Mouse (Mus musculus): Measurements from ENCODE around the gene Rab42. TPM values are rescaled to one million over a fixed set of nuclear protein-coding genes. Genes with fewer than 3 reads are reported as not detected.

Rab42 gene
- not detected for polyA plus RNA-seq (2017; shearing (Covaris generic))

GRCm38 (mm10) chr4:132302939-132303479 is at the start of gene Rab42:
TSS of gene Rab42 (minus strand) at chr4:132303385.

DNA sequence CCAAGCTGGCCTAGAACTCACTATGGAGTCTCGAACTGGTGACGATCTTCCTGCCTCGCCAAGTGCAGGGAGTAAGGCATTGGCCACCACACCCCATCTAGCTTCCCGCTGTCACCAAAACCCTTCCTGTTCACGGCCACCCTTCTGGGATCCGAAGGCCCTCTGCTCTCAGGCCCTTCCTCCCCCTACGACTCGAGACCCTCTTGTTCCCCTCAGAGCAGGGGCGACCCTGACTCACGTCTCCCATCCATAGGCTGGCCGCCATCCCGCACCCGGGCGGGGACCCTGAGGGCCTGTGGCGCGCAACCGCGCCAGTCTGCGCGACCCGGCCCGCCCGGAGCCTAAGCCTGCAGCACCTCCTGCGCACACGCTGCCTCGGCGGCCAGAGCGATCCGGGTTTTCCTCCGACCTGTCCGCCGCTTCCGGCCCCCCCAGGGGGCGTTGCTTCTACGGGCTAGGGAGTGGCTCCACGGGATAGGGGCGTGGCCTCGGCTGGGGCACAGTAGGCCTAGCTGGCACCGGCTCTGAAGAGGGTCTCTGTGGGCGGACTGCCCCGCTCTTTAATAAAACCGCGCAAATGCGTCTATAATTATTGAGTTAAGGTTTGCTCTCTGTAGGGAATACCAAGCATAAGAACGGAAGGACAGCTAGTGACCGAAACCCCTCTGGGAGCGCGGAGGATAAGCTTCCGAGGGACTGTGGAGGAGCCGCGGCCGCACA is 26.1 kb upstream of the Rab42 start, which contains the start of gene Trnau1ap:
Trnau1ap (minus strand) TSS at position 424 of the 720 bp plus-strand sequence.

GRCm38 (mm10) chr4:132274156-132274862 is 28.9 kb downstream of the Rab42 start, which contains the start of gene Taf12:
TSS of gene Taf12 (plus strand) at chr4:132274375.

GRCm38 (mm10) chr4:132261514-132262357 is 41.4 kb downstream of the Rab42 start, which contains the start of gene Gmeb1:
TSS of gene Gmeb1 (minus strand) at chr4:132261602.

Other genes with a start within 250 kb of the Rab42 start
- gene Gm10300, start 228.7 kb downstream of the Rab42 start, polyA plus RNA-seq (2017; shearing (Covaris generic)) = 0.20 TPM
- gene Epb41, start 228.1 kb downstream of the Rab42 start, polyA plus RNA-seq (2017; shearing (Covaris generic)) = 230 TPM
- gene Oprd1, start 158.9 kb downstream of the Rab42 start, polyA plus RNA-seq (2017; shearing (Covaris generic)) = not detected
- gene Ythdf2, start 91.1 kb downstream of the Rab42 start, polyA plus RNA-seq (2017; shearing (Covaris generic)) = 94.5 TPM
- gene Gmeb1, start 41.8 kb downstream of the Rab42 start, polyA plus RNA-seq (2017; shearing (Covaris generic)) = 4.5 TPM
- 45.0 TPM for gene Taf12, start 29.0 kb downstream of the Rab42 start, polyA plus RNA-seq (2017; shearing (Covaris generic))
- 52.3 TPM for gene Trnau1ap, start 26.2 kb upstream of the Rab42 start, polyA plus RNA-seq (2017; shearing (Covaris generic))
- 23.4 TPM for gene Rcc1, start 50.2 kb upstream of the Rab42 start, polyA plus RNA-seq (2017; shearing (Covaris generic))
- gene Phactr4, start 119.1 kb upstream of the Rab42 start, polyA plus RNA-seq (2017; shearing (Covaris generic)) = 3.0 TPM
- 14.0 TPM for gene Med18, start 160.5 kb upstream of the Rab42 start, polyA plus RNA-seq (2017; shearing (Covaris generic))
- 18.6 TPM for gene Sesn2, start 207.1 kb upstream of the Rab42 start, polyA plus RNA-seq (2017; shearing (Covaris generic))
- 75.0 TPM for gene Atpif1, start 230.3 kb upstream of the Rab42 start, polyA plus RNA-seq (2017; shearing (Covaris generic))
- 233 TPM for gene Dnajc8, start 232.2 kb upstream of the Rab42 start, polyA plus RNA-seq (2017; shearing (Covaris generic))

Data from naive thymus-derived CD4-positive, alpha-beta T cell, adult 5 months (primary cell).